Mouse (Mus musculus) forebrain, embryonic 10.5 days (tissue): ENCODE data around the gene Arhgef1. TPM values are rescaled to one million over a fixed set of nuclear protein-coding genes. Genes with fewer than 3 reads are reported as not detected.

ENCODE experiments used
- microRNA-seq: library from miRNA; unstranded; fragments of <30 nt; microRNA quantifications from one replicate; pipeline ENCODE4, GENCODE M21; 2017
- polyA plus RNA-seq: library from polyadenylated mRNA; unstranded; fragments of >200 nt; fragmentation: Nextera tagmentation; extraction: Ambion mirVana; gene quantifications from 2 replicates; pipeline ENCODE4 v1.2.1, GENCODE M21; 2016

Arhgef1 gene
- polyA plus RNA-seq, 1 experiment from 2014 or later = 59.2 TPM

Small RNA genes within 50 kb of the gene (microRNA-seq; reads per million reads assigned to microRNA genes)
- not detected for gene Mir7046

Other genes with a start within 250 kb of the Arhgef1 start
- gene Tex101, start 226.2 kb upstream of the Arhgef1 start, polyA plus RNA-seq = not detected in 2 replicates
- not detected in 2 replicates for gene BC049730, start 193.7 kb upstream of the Arhgef1 start, polyA plus RNA-seq
- not detected in 2 replicates for gene Gm4763, start 176.0 kb upstream of the Arhgef1 start, polyA plus RNA-seq
- gene Cd177, start 142.6 kb upstream of the Arhgef1 start, polyA plus RNA-seq = 0.07 TPM in 1 of 2 replicates, not detected in the other
- not detected in 2 replicates for gene Ceacam10, start 125.7 kb upstream of the Arhgef1 start, polyA plus RNA-seq
- gene Gm9844, start 40.7 kb upstream of the Arhgef1 start, polyA plus RNA-seq = 12.7 and 12.8 TPM in 2 replicates
- gene Lypd4, start 33.0 kb upstream of the Arhgef1 start, polyA plus RNA-seq = not detected in 2 replicates
- gene Dmrtc2, start 32.9 kb upstream of the Arhgef1 start, polyA plus RNA-seq = not detected in 2 replicates
- gene Rps19, start 18.5 kb upstream of the Arhgef1 start, polyA plus RNA-seq = 2,087 and 2,135 TPM in 2 replicates
- gene Cd79a, start 5.5 kb upstream of the Arhgef1 start, polyA plus RNA-seq = 0.25 and 0.55 TPM in 2 replicates
- gene Gm4881, start 41.6 kb downstream of the Arhgef1 start, polyA plus RNA-seq = not detected in 2 replicates
- gene Rabac1, start 69.8 kb downstream of the Arhgef1 start, polyA plus RNA-seq = 73.1 and 73.7 TPM in 2 replicates
- 6.8 and 9.1 TPM in 2 replicates for gene Atp1a3, start 103.0 kb downstream of the Arhgef1 start, polyA plus RNA-seq
- 4.4 and 6.8 TPM in 2 replicates for gene Grik5, start 169.4 kb downstream of the Arhgef1 start, polyA plus RNA-seq
- gene Zfp574, start 169.7 kb downstream of the Arhgef1 start, polyA plus RNA-seq = 41.5 and 42.5 TPM in 2 replicates